Mouse (Mus musculus): ENCODE measurements at regions not wholly inside any gene's neighbourhood (a gene's known extent, or its start where the extent isn't known, plus 50 kb on each side); places are given as distances from the start of the nearest gene placed in this dataset.

- TF ChIP-seq HCFC1 (IDR thresholded peaks at IDR 0.05; ENCODE audit: borderline replicate concordance, insufficient read depth, low read length): no peak
- no peak for TF ChIP-seq MAFK (IDR thresholded peaks at IDR 0.05; ENCODE audit: insufficient read depth, low read depth, low read length)
- TF ChIP-seq CHD2 (IDR thresholded peaks at IDR 0.05; ENCODE audit: low read depth, low read length): no peak
- no peak for TF ChIP-seq ZNF384 (IDR thresholded peaks at IDR 0.05; ENCODE audit: low read depth, low read length)
- TF ChIP-seq ZC3H11A (IDR thresholded peaks at IDR 0.05; ENCODE audit: borderline replicate concordance, low read depth, low read length): no peak
Measured at GRCm38 (mm10) chr6:78892730-78893129, 424.1 kb upstream of the Reg3g start.
